Mouse (Mus musculus): ENCODE data around the gene Bzw2.

The Bzw2 gene

DNA sequence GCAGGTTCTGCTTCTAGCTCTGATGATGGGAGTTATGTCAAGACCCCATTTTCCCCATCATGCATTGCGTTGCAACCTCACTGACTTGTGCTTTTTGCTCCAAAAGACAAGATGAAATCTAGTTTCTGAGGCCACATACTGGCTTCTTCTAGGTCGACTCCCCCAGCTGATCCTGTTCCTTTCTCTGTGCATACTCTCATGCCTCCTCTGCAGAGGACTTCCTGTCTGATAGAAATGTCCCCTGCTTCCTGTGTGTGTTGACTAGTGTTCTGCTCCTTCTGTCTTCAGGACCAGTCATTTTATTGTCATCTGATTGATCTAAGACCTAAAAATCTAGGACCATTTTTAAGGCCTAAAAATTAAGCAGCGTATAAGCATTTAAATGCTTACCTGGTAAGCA, 22.5 kb downstream of the Bzw2 start:
- no peak for DNase-seq (ENCODE audit: inconsistent ontology term)

GRCm38 (mm10) chr12:36134111-36134510, 23.8 kb downstream of the Bzw2 start:
- DNase-seq (ENCODE audit: inconsistent ontology term), result no peak

DNA sequence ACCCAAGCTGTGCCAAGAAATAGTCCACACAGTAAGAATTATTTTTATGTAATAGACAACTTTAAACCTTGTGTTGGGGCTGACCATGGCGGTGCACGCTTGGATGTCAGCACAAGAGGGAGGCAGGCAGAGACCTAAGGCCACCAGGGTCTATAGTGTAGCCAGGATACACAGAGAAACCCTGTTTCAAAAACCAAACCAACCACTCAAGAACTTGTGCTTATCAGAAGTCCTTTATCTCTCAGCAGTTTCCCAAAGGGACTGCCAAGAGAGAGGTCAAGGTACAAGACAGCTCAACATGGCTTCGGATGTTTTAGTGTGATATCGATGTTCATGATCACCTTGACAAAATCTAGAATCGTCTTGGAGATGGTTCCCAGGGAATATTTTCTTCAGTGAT, 24.3 kb downstream of the Bzw2 start:
- no peak for DNase-seq (ENCODE audit: inconsistent ontology term)

DNA sequence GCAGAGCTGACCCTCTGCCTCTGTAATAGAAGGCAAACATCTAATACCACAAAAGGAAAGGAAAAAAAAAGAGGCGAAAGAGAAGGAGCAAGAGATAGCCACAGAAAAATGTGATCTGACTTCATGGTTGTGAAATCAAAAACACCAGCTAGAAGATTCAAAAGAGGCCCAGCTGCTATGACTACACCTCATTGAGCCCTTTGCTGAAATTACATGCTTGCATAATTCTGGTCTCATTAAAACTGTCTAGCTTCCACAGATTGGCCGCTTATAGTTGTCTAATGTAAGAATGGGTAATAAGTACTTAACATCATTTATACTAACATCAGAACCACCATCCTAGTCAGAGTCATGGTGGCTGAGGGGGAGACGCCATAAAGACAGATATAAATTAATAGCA, 25.2 kb downstream of the Bzw2 start:
- DNase-seq (ENCODE audit: inconsistent ontology term), result peak; percentile 41

DNA sequence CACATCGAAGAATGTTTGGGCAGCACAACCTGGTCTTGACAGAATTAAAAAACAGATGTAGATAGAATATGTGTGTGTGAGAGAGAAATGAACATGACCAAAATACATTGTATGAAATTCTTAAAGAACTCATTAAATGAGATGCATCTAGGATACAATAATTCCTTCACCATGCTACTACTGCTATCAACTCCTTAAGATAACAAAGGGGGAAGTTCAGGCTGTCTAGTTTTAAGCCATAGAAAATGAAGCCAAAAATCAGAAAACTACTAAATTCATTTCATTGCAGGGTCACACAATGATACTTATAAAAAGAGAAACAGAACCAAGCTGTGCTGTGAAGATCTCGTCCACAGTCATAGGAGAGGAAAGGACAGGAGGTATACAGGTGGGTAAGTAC, 25.6 kb downstream of the Bzw2 start:
- DNase-seq (ENCODE audit: inconsistent ontology term), result no peak

GRCm38 (mm10) chr12:36129826-36130225, 28.1 kb downstream of the Bzw2 start:
- no peak for DNase-seq (ENCODE audit: inconsistent ontology term)

DNA sequence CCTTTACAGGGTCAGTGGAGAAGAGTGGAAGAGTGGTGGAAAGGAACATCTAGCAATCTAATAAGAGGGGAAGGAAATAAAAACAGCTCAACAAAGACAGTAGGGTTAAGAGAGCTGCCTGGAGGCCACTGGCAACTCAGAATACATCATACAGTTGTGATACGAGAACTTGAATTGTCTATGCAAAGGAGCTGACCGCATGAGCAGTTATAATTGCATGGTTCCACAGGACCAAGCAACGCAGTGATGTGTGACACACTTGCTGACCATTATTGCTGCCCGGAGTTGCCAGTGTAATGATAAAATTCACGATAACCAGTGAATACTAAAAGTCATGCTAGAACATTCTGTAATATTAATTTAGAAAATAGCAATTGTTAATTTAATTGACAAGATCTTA, 31.8 kb downstream of the Bzw2 start:
- DNase-seq (ENCODE audit: inconsistent ontology term), result no peak

DNA sequence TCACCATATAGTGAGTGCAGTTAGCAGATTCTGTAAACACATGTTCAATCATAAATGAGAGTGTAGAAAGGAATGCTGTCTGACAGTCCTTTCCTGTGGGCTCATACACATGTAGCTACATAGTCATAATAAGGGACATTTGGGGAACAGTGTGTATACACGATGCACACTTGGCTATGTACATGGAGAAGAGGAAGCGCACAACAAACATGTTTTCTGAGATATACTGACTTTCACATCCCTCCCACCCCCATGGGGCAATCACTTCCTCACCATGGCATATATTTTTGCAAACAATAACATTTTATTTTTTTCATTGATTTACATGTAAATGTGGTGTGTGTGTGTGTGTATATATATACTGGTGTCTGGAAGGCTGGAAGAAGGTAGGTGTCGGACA, 38.6 kb downstream of the Bzw2 start:
- DNase-seq (ENCODE audit: inconsistent ontology term), result no peak

DNA sequence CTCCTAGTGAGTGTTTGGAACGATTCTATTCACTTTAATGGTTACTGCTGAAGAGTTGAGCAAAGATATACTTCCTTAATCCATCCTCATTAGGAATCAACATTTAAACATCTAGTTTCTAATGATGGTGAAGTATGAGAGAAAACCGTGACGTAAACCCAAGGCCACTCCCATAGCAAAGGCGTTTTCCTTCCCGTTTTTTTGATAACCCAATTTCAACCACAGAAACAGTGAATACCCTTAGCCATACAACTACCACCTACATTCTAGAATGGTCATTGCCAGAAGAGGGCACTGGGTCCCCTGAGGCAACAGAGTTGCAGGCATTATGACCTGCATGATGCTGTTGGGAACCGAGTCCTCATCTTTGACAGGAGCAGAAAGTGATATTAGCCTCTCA, 40.7 kb downstream of the Bzw2 start:
- no peak for DNase-seq (ENCODE audit: inconsistent ontology term)

- no peak for DNase-seq (ENCODE audit: inconsistent ontology term)
Measured at GRCm38 (mm10) chr12:36112081-36112480, 45.8 kb downstream of the Bzw2 start.

GRCm38 (mm10) chr12:36111110-36111509, 46.8 kb downstream of the Bzw2 start:
- DNase-seq (ENCODE audit: inconsistent ontology term), result no peak

GRCm38 (mm10) chr12:36110457-36110856, 47.4 kb downstream of the Bzw2 start:
- DNase-seq (ENCODE audit: inconsistent ontology term), result no peak

DNA sequence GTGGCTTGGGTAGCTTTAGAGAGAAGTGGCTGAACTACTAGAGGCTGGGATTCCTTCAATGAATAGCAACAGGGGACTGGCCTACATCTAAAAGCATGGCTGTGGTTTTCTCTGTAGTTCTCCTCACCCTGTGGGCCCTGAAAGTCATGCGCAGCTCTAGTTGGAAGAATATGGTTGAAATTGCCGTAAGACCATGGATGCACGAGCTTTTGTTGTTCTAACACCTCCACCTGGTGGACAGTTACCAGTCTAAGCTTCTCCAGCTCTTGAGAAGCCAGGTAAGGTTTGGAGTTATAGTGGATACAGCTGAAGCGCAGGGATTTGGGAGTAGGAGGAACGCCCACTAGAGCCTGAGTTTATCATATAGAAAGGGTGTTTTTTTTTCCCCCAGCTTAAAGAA, 49.4 kb downstream of the Bzw2 start:
- no peak for DNase-seq (ENCODE audit: inconsistent ontology term)

- DNase-seq (ENCODE audit: inconsistent ontology term), result no peak
Measured at GRCm38 (mm10) chr12:36103592-36103910, 54.3 kb downstream of the Bzw2 start.

DNA sequence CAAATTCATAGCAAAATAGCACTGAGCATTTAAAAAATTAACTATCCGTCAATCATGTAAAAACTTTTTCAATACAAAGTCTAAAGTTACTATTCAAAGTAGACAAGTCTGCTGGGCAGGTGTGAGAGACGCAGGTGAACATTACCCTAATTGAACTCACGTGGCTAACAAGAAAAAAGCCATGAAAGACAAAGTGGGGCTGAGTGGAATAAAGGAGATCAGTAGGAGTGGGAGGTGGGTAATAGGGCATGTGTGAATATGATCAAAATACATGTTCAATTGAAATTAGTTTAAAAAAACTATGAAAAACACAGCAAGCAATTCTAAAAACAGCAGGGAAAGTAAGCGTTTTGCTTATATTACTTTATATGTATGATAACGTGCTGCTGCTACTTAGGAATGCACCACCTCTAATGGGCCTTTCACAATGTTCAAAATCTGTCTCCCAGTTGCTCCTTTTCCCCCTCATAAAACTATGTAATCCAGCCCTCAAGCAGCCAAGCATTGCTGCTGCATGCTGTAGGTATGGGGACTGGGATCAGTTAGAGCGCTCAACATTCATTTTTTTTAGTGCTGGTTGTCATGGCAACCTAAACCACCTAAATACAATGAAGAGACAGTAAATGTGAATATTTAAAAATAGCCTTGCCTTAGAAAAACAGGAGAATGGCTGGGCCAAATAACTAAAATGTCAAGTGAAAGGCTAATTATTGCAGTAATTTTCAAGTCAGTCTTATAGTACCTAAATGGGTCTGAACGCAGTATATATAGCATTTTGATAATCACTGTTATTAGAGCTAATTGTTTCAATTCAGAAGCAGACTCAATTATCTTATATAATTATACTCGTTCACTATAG, 54.9 kb downstream of the Bzw2 start:
- no peak for DNase-seq (ENCODE audit: inconsistent ontology term)

- DNase-seq (ENCODE audit: inconsistent ontology term), result no peak
Measured at GRCm38 (mm10) chr12:36095371-36095880, 62.5 kb downstream of the Bzw2 start.

DNA sequence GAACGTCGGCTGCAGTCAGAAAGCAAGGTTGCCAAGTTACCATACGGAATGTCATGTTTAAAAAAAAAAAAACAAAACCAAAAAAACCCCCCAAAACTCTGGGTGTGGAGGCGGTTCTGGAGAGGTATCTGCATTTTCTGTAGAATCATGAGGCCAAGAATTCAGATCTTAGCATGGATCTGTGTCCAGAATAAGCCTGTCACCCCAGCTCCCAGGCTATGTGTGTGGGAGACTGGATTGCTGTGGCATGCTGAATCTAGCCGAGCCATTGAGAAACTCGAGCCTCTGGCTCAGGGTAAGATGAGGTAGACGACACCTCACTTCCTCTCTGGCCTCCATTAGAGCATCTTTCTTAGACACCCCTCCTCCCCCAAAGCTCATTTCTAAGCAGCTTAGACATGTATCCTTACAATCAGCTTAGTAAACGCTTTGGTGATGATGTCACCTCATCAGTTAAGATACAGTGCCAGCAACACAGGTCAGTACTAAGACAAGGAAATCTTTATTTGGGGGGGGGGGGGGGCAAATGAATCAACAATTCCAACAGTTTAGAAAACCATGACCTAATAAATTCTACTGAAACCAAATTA, 64.7 kb downstream of the Bzw2 start:
- DNase-seq (ENCODE audit: inconsistent ontology term), result peak; percentile 49

DNA sequence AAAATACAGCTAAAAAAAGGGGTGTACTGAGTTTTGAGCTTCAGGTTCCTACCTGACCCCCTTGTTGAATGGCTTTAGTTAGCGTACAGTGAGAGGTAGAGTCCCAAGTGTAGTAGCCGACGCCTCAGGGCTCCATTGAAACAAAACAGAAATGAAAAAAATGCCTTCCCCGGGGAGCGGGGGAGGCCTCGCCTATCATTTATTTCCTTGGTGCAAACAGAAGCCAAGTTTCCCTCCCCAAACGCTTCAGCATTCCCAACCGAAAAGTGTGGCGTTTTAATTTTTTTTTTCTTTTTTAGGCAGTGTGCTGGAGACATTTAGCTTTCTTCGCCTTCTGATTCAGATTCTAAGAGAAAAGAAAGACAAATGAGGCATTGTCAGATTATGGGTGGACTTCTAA, 65.9 kb downstream of the Bzw2 start:
- DNase-seq (ENCODE audit: inconsistent ontology term), result no peak

GRCm38 (mm10) chr12:36089221-36089620, 68.7 kb downstream of the Bzw2 start:
- no peak for DNase-seq (ENCODE audit: inconsistent ontology term)

GRCm38 (mm10) chr12:36088804-36089203, 69.1 kb downstream of the Bzw2 start:
- no peak for DNase-seq (ENCODE audit: inconsistent ontology term)

- DNase-seq (ENCODE audit: inconsistent ontology term), result no peak
Measured at GRCm38 (mm10) chr12:36085380-36085779, 72.5 kb downstream of the Bzw2 start.

GRCm38 (mm10) chr12:36078101-36078899, 79.6 kb downstream of the Bzw2 start:
- no peak for DNase-seq (ENCODE audit: inconsistent ontology term)

DNA sequence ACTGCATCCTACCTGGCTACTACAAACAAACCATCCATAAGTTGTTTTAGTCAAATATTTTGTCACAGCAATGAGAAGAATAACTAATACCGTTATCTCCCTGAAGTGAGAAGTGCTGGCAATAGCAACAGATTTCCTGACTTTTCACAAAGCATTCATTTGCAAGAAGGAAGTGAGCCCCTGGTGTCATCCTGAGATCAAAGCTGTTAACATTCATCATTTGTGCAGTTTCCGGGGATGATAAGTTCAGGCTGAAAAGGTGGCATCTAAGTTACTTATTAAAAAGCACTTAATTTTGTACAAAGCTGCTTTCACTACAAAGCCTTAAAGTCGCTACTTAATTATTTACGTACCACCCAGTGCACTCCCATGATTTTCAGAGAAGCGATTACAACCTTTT, 85.0 kb downstream of the Bzw2 start:
- DNase-seq (ENCODE audit: inconsistent ontology term), result no peak

Data from Muller cell, postnatal 12 days (primary cell).